Mouse (Mus musculus): ENCODE measurements at regions not wholly inside any gene's neighbourhood (a gene's known extent, or its start where the extent isn't known, plus 50 kb on each side); places are given as distances from the start of the nearest gene placed in this dataset.

- Histone ChIP-seq H3K36me3 (no peaks in the 10 kb centered on the region), H3K4me2 (replicated peaks) (no peak overlapping the region), H3K9ac (replicated peaks) (no peak overlapping the region), H3K9me3 (no peaks in the 10 kb centered on the region), H3K4me3 (no peak overlapping the region), H3K27ac (replicated peaks) (no peak overlapping the region), H3K27me3 (no peaks in the 10 kb centered on the region), H3K4me1 (no peaks in the 10 kb centered on the region)
- no peak for ATAC-seq (ENCODE audit: low FRiP score, low read depth)
- WGBS: 87% methylated on average over 4 of the region's 4 CpGs
Measured at GRCm38 (mm10) chr10:125735744-125736494, 230.0 kb upstream of the Lrig3 start.

GRCm38 (mm10) chr10:125743181-125743580 lies 222.8 kb upstream of the Lrig3 start:
- no peak overlapping the region for H3K27ac ChIP-seq (replicated peaks)
- no peaks in the 10 kb centered on the region for H3K4me1 ChIP-seq
- H3K9me3 ChIP-seq: no peaks in the 10 kb centered on the region
- no peaks in the 10 kb centered on the region for H3K27me3 ChIP-seq
- no peak overlapping the region for H3K4me3 ChIP-seq
- 67% methylated on average over 6 of the region's 6 CpGs for WGBS
- H3K36me3 ChIP-seq: no peaks in the 10 kb centered on the region
- H3K9ac ChIP-seq (replicated peaks): no peak overlapping the region
- no peak overlapping the region for H3K4me2 ChIP-seq (replicated peaks)
- ATAC-seq (ENCODE audit: low FRiP score, low read depth): no peak

GRCm38 (mm10) chr10:125749031-125749585 lies 216.9 kb upstream of the Lrig3 start:
- no peak overlapping the region for H3K4me2 ChIP-seq (replicated peaks)
- no peaks in the 10 kb centered on the region for H3K9me3 ChIP-seq
- no peaks in the 10 kb centered on the region for H3K27me3 ChIP-seq
- WGBS: 76% methylated on average over 6 of the region's 6 CpGs
- no peaks in the 10 kb centered on the region for H3K4me1 ChIP-seq
- no peaks in the 10 kb centered on the region for H3K36me3 ChIP-seq
- H3K9ac ChIP-seq (replicated peaks): no peak overlapping the region
- H3K4me3 ChIP-seq: no peak overlapping the region
- H3K27ac ChIP-seq (replicated peaks): no peak overlapping the region
- ATAC-seq (ENCODE audit: low FRiP score, low read depth): no peak

- Histone ChIP-seq H3K9ac (replicated peaks) (no peak overlapping the region), H3K9me3 (no peaks in the 10 kb centered on the region), H3K4me1 (no peaks in the 10 kb centered on the region), H3K27ac (replicated peaks) (no peak overlapping the region), H3K36me3 (no peaks in the 10 kb centered on the region), H3K4me3 (no peak overlapping the region), H3K27me3 (no peaks in the 10 kb centered on the region), H3K4me2 (replicated peaks) (no peak overlapping the region)
- WGBS: 85% methylated on average over 10 of the region's 10 CpGs
- ATAC-seq (ENCODE audit: low FRiP score, low read depth): no peak
Measured at GRCm38 (mm10) chr10:125752506-125753218, 213.3 kb upstream of the Lrig3 start.

- Histone ChIP-seq H3K4me3 (no peak overlapping the region), H3K9me3 (peaks cover 7% of the 10 kb centered on the region; the same call in 1 of the 2 replicates), H3K36me3 (no peaks in the 10 kb centered on the region), H3K27me3 (no peaks in the 10 kb centered on the region), H3K4me2 (replicated peaks) (no peak overlapping the region), H3K27ac (replicated peaks) (no peak overlapping the region), H3K4me1 (no peaks in the 10 kb centered on the region; the same call in 1 of the 2 replicates), H3K9ac (replicated peaks) (no peak overlapping the region)
- ATAC-seq (ENCODE audit: low FRiP score, low read depth): no peak
- WGBS: 91% methylated on average over 3 of the region's 3 CpGs
Measured at GRCm38 (mm10) chr10:125759171-125759570, 206.8 kb upstream of the Lrig3 start.

- Histone ChIP-seq H3K4me1 (no peaks in the 10 kb centered on the region; the same call in 1 of the 2 replicates), H3K9me3 (peaks cover 7% of the 10 kb centered on the region; the same call in 1 of the 2 replicates), H3K36me3 (no peaks in the 10 kb centered on the region), H3K4me3 (no peak overlapping the region), H3K27me3 (no peaks in the 10 kb centered on the region), H3K4me2 (replicated peaks) (no peak overlapping the region), H3K9ac (replicated peaks) (no peak overlapping the region), H3K27ac (replicated peaks) (no peak overlapping the region)
- ATAC-seq (ENCODE audit: low FRiP score, low read depth): peak; percentile 47; the same call in 1 of the 2 replicates
- WGBS: 74% methylated on average over 16 of the region's 16 CpGs
Measured at GRCm38 (mm10) chr10:125762367-125763068, 203.4 kb upstream of the Lrig3 start.

GRCm38 (mm10) chr10:125764402-125765102 lies 201.4 kb upstream of the Lrig3 start:
- Histone ChIP-seq H3K4me3 (no peak overlapping the region), H3K27me3 (no peaks in the 10 kb centered on the region), H3K4me1 (no peaks in the 10 kb centered on the region; the same call in 1 of the 2 replicates), H3K9me3 (peaks cover 7% of the 10 kb centered on the region; the same call in 1 of the 2 replicates), H3K4me2 (replicated peaks) (no peak overlapping the region), H3K9ac (replicated peaks) (no peak overlapping the region), H3K36me3 (no peaks in the 10 kb centered on the region), H3K27ac (replicated peaks) (no peak overlapping the region)
- 66% methylated on average over 10 of the region's 10 CpGs for WGBS
- ATAC-seq (ENCODE audit: low FRiP score, low read depth): peak; percentile 52; the same call in 1 of the 2 replicates

- Histone ChIP-seq H3K27ac (replicated peaks) (no peak overlapping the region), H3K36me3 (no peaks in the 10 kb centered on the region), H3K4me3 (no peak overlapping the region), H3K9ac (replicated peaks) (no peak overlapping the region), H3K9me3 (peaks cover 7% of the 10 kb centered on the region; the same call in 1 of the 2 replicates), H3K4me1 (no peaks in the 10 kb centered on the region; the same call in 1 of the 2 replicates), H3K4me2 (replicated peaks) (no peak overlapping the region), H3K27me3 (no peaks in the 10 kb centered on the region)
- no peak for ATAC-seq (ENCODE audit: low FRiP score, low read depth)
- WGBS: 80% methylated on average over 10 of the region's 10 CpGs
Measured at GRCm38 (mm10) chr10:125765103-125765820, 200.7 kb upstream of the Lrig3 start.

GRCm38 (mm10) chr10:125768281-125768680 lies 197.7 kb upstream of the Lrig3 start:
- no peak overlapping the region for H3K27ac ChIP-seq (replicated peaks)
- H3K4me2 ChIP-seq (replicated peaks): no peak overlapping the region
- H3K4me3 ChIP-seq: no peak overlapping the region
- H3K4me1 ChIP-seq: peaks cover 4% of the 10 kb centered on the region; the same call in 1 of the 2 replicates
- 66% methylated on average over 3 of the region's 3 CpGs for WGBS
- no peak overlapping the region for H3K9ac ChIP-seq (replicated peaks)
- H3K27me3 ChIP-seq: no peaks in the 10 kb centered on the region
- no peaks in the 10 kb centered on the region for H3K9me3 ChIP-seq
- no peaks in the 10 kb centered on the region for H3K36me3 ChIP-seq
- no peak for ATAC-seq (ENCODE audit: low FRiP score, low read depth)

- Histone ChIP-seq H3K4me3 (no peak overlapping the region), H3K4me1 (peaks cover 4% of the 10 kb centered on the region; the same call in 1 of the 2 replicates), H3K27me3 (no peaks in the 10 kb centered on the region), H3K27ac (replicated peaks) (no peak overlapping the region), H3K9me3 (no peaks in the 10 kb centered on the region), H3K4me2 (replicated peaks) (no peak overlapping the region), H3K9ac (replicated peaks) (no peak overlapping the region), H3K36me3 (no peaks in the 10 kb centered on the region)
- WGBS: 89% methylated on average over 7 of the region's 7 CpGs
- ATAC-seq (ENCODE audit: low FRiP score, low read depth): no peak
Measured at GRCm38 (mm10) chr10:125773541-125773940, 192.4 kb upstream of the Lrig3 start.

GRCm38 (mm10) chr10:125782486-125782885 lies 183.5 kb upstream of the Lrig3 start:
- ATAC-seq (ENCODE audit: low FRiP score, low read depth): no peak
- no peak overlapping the region for H3K4me3 ChIP-seq
- H3K36me3 ChIP-seq: no peaks in the 10 kb centered on the region
- no peak overlapping the region for H3K9ac ChIP-seq (replicated peaks)
- no peak overlapping the region for H3K27ac ChIP-seq (replicated peaks)
- peaks cover 24% of the 10 kb centered on the region for H3K4me1 ChIP-seq
- 73% methylated on average over 6 of the region's 6 CpGs for WGBS
- no peaks in the 10 kb centered on the region for H3K27me3 ChIP-seq
- H3K4me2 ChIP-seq (replicated peaks): no peak overlapping the region
- H3K9me3 ChIP-seq: no peaks in the 10 kb centered on the region
